Mouse (Mus musculus): ENCODE measurements around the gene Trip12. TPM values are rescaled to one million over a fixed set of nuclear protein-coding genes. Genes with fewer than 3 reads are reported as not detected.

The Trip12 gene
- polyA plus RNA-seq, 1 experiment = 41.7 TPM

DNA sequence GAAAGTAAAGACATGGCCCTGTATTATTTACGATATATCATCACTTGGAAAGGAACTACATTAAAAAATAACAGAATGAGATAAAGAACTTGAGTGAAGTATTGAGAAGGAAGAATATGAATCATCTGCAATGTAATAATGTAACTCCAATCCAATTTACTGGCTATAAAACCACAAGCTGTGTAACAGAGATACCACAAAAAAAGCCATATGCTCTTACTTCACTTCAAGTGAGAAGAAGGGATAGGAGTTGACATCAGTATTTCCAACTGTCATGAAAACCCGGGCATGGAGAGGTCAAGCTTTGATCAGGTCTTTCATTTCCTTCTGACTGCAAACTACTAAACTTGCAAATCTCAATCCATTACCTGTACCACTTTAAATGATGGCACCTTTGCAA, 48.9 kb downstream of the Trip12 start:
- Histone ChIP-seq H3K79me2 (ENCODE audit: control insufficient read depth, insufficient read depth) (peaks cover 73% of the 10 kb centered on the region), H3K36me3 (ENCODE audit: control insufficient read depth, insufficient read depth) (peaks cover 43% of the 10 kb centered on the region), H3K79me3 (ENCODE audit: low read depth) (peaks cover 34% of the 10 kb centered on the region), H3K4me3 (ENCODE audit: insufficient read depth, poor library complexity, severe bottlenecking) (no peak overlapping the region), H3ac (ENCODE audit: control insufficient read depth, insufficient read length, low read depth) (no peak overlapping the region), H3K27me3 (ENCODE audit: control insufficient read depth, insufficient read depth, insufficient read length) (no peaks in the 10 kb centered on the region)
- TF ChIP-seq MYOG (IDR thresholded peaks at IDR 0.05; ENCODE audit: control insufficient read depth, extremely low read depth, insufficient read length) = no peak
- TF ChIP-seq MYOD1 (IDR thresholded peaks at IDR 0.05; ENCODE audit: control insufficient read depth, insufficient read length, low read depth) = no peak
- no peak for TF ChIP-seq USF1 (IDR thresholded peaks at IDR 0.05; ENCODE audit: low read depth)
- TF ChIP-seq CTCF (IDR thresholded peaks at IDR 0.05; ENCODE audit: control insufficient read depth, insufficient read depth, insufficient read length) = no peak
- TF ChIP-seq MAX (IDR thresholded peaks at IDR 0.05) = no peak
- TF ChIP-seq FOSL1 (IDR thresholded peaks at IDR 0.05; ENCODE audit: insufficient read depth, low read length, poor library complexity, severe bottlenecking) = no peak
- no peak for TF ChIP-seq CEBPB (IDR thresholded peaks at IDR 0.05; ENCODE audit: low read depth)

DNA sequence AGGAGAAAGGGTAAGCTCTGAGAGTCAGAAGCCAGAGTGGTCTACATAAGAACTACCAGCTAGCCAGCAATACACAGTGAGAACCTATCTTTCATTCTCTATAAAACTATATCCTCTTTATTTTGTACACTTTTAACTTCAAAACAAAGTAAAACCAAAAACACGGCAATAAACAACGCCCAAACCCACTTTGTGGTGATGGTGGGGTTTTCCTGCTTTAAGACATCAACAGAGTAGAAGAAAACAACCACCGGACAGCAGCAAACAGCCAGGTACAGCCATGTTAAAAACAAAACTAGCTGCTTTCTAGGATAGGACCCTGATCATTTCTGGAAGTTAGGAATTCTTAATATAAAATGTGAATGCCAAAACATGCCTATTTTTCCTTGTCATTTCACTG, 59.7 kb downstream of the Trip12 start:
- H3K79me3 ChIP-seq (ENCODE audit: low read depth) = peaks cover 5% of the 10 kb centered on the region
- no peaks in the 10 kb centered on the region for H3K79me2 ChIP-seq (ENCODE audit: control insufficient read depth, insufficient read depth)
- H3K36me3 ChIP-seq (ENCODE audit: control insufficient read depth, insufficient read depth) = peaks cover 76% of the 10 kb centered on the region
- H3K4me3 ChIP-seq (ENCODE audit: insufficient read depth, poor library complexity, severe bottlenecking) = no peak overlapping the region
- no peak overlapping the region for H3ac ChIP-seq (ENCODE audit: control insufficient read depth, insufficient read length, low read depth)
- H3K27me3 ChIP-seq (ENCODE audit: control insufficient read depth, insufficient read depth, insufficient read length) = no peaks in the 10 kb centered on the region
- TF ChIP-seq FOSL1 (IDR thresholded peaks at IDR 0.05; ENCODE audit: insufficient read depth, low read length, poor library complexity, severe bottlenecking) = no peak
- TF ChIP-seq MAX (IDR thresholded peaks at IDR 0.05) = no peak
- TF ChIP-seq CTCF (IDR thresholded peaks at IDR 0.05; ENCODE audit: control insufficient read depth, insufficient read depth, insufficient read length) = no peak
- no peak for TF ChIP-seq CEBPB (IDR thresholded peaks at IDR 0.05; ENCODE audit: low read depth)
- TF ChIP-seq USF1 (IDR thresholded peaks at IDR 0.05; ENCODE audit: low read depth) = no peak
- no peak for TF ChIP-seq MYOG (IDR thresholded peaks at IDR 0.05; ENCODE audit: control insufficient read depth, extremely low read depth, insufficient read length)
- no peak for TF ChIP-seq MYOD1 (IDR thresholded peaks at IDR 0.05; ENCODE audit: control insufficient read depth, insufficient read length, low read depth)

DNA sequence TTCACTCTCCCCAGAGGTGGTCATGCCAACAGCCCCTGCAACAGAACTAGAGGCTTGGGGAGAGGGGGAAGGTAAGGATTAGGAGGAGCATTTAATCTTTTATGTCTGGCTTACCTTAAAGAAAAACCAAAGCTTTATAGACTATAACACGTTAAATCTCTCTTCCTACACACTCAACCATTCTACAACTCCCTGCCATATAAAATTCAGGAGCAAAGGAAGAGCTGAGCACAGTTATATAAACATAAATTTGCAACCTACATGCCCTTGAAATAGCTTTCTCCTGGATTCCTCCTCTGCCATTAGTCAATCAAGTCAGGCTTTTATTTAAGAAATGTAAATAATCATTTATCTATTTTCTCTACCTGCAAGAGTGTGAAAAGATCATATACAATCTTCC, 62.9 kb downstream of the Trip12 start:
- Histone ChIP-seq H3K79me3 (ENCODE audit: low read depth) (peaks cover 5% of the 10 kb centered on the region), H3ac (ENCODE audit: control insufficient read depth, insufficient read length, low read depth) (no peak overlapping the region), H3K27me3 (ENCODE audit: control insufficient read depth, insufficient read depth, insufficient read length) (no peaks in the 10 kb centered on the region), H3K4me3 (ENCODE audit: insufficient read depth, poor library complexity, severe bottlenecking) (no peak overlapping the region), H3K79me2 (ENCODE audit: control insufficient read depth, insufficient read depth) (no peaks in the 10 kb centered on the region), H3K36me3 (ENCODE audit: control insufficient read depth, insufficient read depth) (peaks cover 60% of the 10 kb centered on the region)
- no peak for TF ChIP-seq MYOG (IDR thresholded peaks at IDR 0.05; ENCODE audit: control insufficient read depth, extremely low read depth, insufficient read length)
- TF ChIP-seq CEBPB (IDR thresholded peaks at IDR 0.05; ENCODE audit: low read depth) = no peak
- TF ChIP-seq USF1 (IDR thresholded peaks at IDR 0.05; ENCODE audit: low read depth) = no peak
- no peak for TF ChIP-seq MAX (IDR thresholded peaks at IDR 0.05)
- no peak for TF ChIP-seq MYOD1 (IDR thresholded peaks at IDR 0.05; ENCODE audit: control insufficient read depth, insufficient read length, low read depth)
- TF ChIP-seq FOSL1 (IDR thresholded peaks at IDR 0.05; ENCODE audit: insufficient read depth, low read length, poor library complexity, severe bottlenecking) = no peak
- no peak for TF ChIP-seq CTCF (IDR thresholded peaks at IDR 0.05; ENCODE audit: control insufficient read depth, insufficient read depth, insufficient read length)

DNA sequence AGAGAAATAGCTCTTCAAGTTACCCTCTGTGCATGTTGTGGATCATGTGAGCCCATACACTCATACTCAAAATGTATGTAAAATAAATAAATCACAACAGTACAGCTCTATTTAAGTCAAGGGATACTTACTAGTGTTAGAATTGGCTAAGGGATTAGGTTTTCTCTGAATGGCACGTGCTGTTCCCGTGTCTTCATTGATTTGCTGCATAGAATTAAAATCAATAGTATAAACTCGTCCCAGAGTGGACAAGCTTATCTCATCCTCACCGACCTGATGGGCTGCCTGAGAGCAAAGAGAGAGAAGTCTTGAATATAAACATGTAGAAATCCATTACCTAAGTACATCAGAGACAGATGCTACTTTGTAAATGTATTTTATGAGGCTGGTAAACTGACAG, 81.5 kb downstream of the Trip12 start:
- H3K79me3 ChIP-seq (ENCODE audit: low read depth) = no peaks in the 10 kb centered on the region
- peaks cover 90% of the 10 kb centered on the region for H3K36me3 ChIP-seq (ENCODE audit: control insufficient read depth, insufficient read depth)
- H3K27me3 ChIP-seq (ENCODE audit: control insufficient read depth, insufficient read depth, insufficient read length) = no peaks in the 10 kb centered on the region
- H3K79me2 ChIP-seq (ENCODE audit: control insufficient read depth, insufficient read depth) = no peaks in the 10 kb centered on the region
- TF ChIP-seq MAX (IDR thresholded peaks at IDR 0.05) = no peak
- TF ChIP-seq CTCF (IDR thresholded peaks at IDR 0.05; ENCODE audit: control insufficient read depth, insufficient read depth, insufficient read length) = no peak
- no peak for TF ChIP-seq MYOG (IDR thresholded peaks at IDR 0.05; ENCODE audit: control insufficient read depth, extremely low read depth, insufficient read length)
- TF ChIP-seq CEBPB (IDR thresholded peaks at IDR 0.05; ENCODE audit: low read depth) = no peak
- no peak for TF ChIP-seq FOSL1 (IDR thresholded peaks at IDR 0.05; ENCODE audit: insufficient read depth, low read length, poor library complexity, severe bottlenecking)
- no peak for TF ChIP-seq USF1 (IDR thresholded peaks at IDR 0.05; ENCODE audit: low read depth)
- no peak for TF ChIP-seq MYOD1 (IDR thresholded peaks at IDR 0.05; ENCODE audit: control insufficient read depth, insufficient read length, low read depth)
- no peak overlapping the region for H3K4me3 ChIP-seq (ENCODE audit: insufficient read depth, poor library complexity, severe bottlenecking)
- no peak overlapping the region for H3ac ChIP-seq (ENCODE audit: control insufficient read depth, insufficient read length, low read depth)

DNA sequence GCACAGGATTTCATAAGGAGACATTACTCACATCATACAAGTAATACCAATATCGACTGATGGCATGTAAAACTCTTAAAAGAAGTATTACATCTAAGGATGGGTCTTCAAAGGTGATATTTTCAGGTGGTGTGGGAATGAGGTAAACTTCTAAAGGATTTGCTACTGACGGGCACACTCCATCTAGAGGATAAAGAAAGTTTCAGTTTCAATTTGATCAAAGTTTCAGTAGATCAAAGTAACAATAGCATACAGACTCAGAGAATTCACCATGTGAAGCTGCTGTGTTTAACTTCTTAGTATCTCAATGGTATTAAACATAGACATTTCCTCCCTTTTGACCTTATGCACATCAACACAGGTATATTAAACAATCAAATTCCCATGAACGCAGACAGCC, 98.2 kb downstream of the Trip12 start:
- H3ac ChIP-seq (ENCODE audit: control insufficient read depth, insufficient read length, low read depth) = no peak overlapping the region
- no peak for TF ChIP-seq USF1 (IDR thresholded peaks at IDR 0.05; ENCODE audit: low read depth)
- no peak for TF ChIP-seq FOSL1 (IDR thresholded peaks at IDR 0.05; ENCODE audit: insufficient read depth, low read length, poor library complexity, severe bottlenecking)
- TF ChIP-seq CEBPB (IDR thresholded peaks at IDR 0.05; ENCODE audit: low read depth) = no peak
- TF ChIP-seq MAX (IDR thresholded peaks at IDR 0.05) = no peak
- no peak for TF ChIP-seq CTCF (IDR thresholded peaks at IDR 0.05; ENCODE audit: control insufficient read depth, insufficient read depth, insufficient read length)
- no peak for TF ChIP-seq MYOG (IDR thresholded peaks at IDR 0.05; ENCODE audit: control insufficient read depth, extremely low read depth, insufficient read length)
- TF ChIP-seq MYOD1 (IDR thresholded peaks at IDR 0.05; ENCODE audit: control insufficient read depth, insufficient read length, low read depth) = no peak
- peaks cover 77% of the 10 kb centered on the region for H3K36me3 ChIP-seq (ENCODE audit: control insufficient read depth, insufficient read depth)
- H3K27me3 ChIP-seq (ENCODE audit: control insufficient read depth, insufficient read depth, insufficient read length) = no peaks in the 10 kb centered on the region
- H3K4me3 ChIP-seq (ENCODE audit: insufficient read depth, poor library complexity, severe bottlenecking) = no peak overlapping the region
- H3K79me2 ChIP-seq (ENCODE audit: control insufficient read depth, insufficient read depth) = no peaks in the 10 kb centered on the region
- no peaks in the 10 kb centered on the region for H3K79me3 ChIP-seq (ENCODE audit: low read depth)

DNA sequence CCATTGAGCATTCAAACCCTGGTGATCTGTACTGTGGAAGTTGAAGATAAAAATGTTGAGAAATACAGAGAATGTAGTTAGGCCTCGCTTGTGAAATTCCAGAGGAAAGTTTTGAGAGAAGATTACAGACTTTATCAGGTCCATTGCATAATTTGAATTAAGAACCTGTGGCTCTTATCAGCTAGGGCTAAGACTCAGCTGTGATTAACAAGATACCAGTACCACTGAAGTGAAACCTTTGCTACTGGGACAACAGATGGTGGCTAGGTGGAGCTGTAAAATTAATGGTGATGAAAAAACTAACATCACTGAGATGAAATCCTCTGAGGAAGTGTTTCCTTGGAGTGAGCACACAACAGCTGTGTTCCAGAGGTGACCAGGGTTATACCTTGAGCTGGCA, 100.2 kb downstream of the Trip12 start:
- Histone ChIP-seq H3K79me3 (ENCODE audit: low read depth) (no peaks in the 10 kb centered on the region), H3K79me2 (ENCODE audit: control insufficient read depth, insufficient read depth) (no peaks in the 10 kb centered on the region), H3ac (ENCODE audit: control insufficient read depth, insufficient read length, low read depth) (no peak overlapping the region), H3K4me3 (ENCODE audit: insufficient read depth, poor library complexity, severe bottlenecking) (no peak overlapping the region), H3K27me3 (ENCODE audit: control insufficient read depth, insufficient read depth, insufficient read length) (no peaks in the 10 kb centered on the region), H3K36me3 (ENCODE audit: control insufficient read depth, insufficient read depth) (peaks cover 72% of the 10 kb centered on the region)
- no peak for TF ChIP-seq MAX (IDR thresholded peaks at IDR 0.05)
- no peak for TF ChIP-seq CTCF (IDR thresholded peaks at IDR 0.05; ENCODE audit: control insufficient read depth, insufficient read depth, insufficient read length)
- TF ChIP-seq MYOG (IDR thresholded peaks at IDR 0.05; ENCODE audit: control insufficient read depth, extremely low read depth, insufficient read length) = no peak
